Mouse (Mus musculus) myocyte (in vitro differentiated cells): ENCODE measurements around the gene Cnot6.

ENCODE experiments used
- CEBPB ChIP-seq: IDR thresholded peaks from 2 replicates; pipeline ENCODE4 v1.6.1; 2011; ENCODE audit warnings: mild to moderate bottlenecking, moderate library complexity; ENCODE audit not compliant: poor library complexity, insufficient read depth, severe bottlenecking
- E2F4 ChIP-seq: IDR thresholded peaks from one replicate; pipeline ENCODE4 v1.6.1; 2011; ENCODE audit warnings: mild to moderate bottlenecking, control low read depth, moderate library complexity; ENCODE audit not compliant: insufficient read depth
- MAX ChIP-seq: IDR thresholded peaks from one replicate; pipeline ENCODE4 v1.6.1; 2011; ENCODE audit warnings: low read depth, mild to moderate bottlenecking, control low read depth
- MYOD1 ChIP-seq, 3 experiments: IDR thresholded peaks; one replicate each; pipeline ENCODE4 v1.6.1; 2011; ENCODE audit warnings: control low read depth in 2 of 3, low read depth in 2 of 3, mild to moderate bottlenecking in 2 of 3, moderate library complexity in 1 of 3; ENCODE audit not compliant: insufficient read length in 2 of 3, control insufficient read depth in 1 of 3
- MYOG ChIP-seq, 3 experiments: IDR thresholded peaks; one replicate each; pipeline ENCODE4 v1.6.1; 2011; ENCODE audit warnings: control low read depth in 2 of 3, low read depth in 2 of 3, mild to moderate bottlenecking in 2 of 3; ENCODE audit not compliant: insufficient read length in 2 of 3, control insufficient read depth in 1 of 3, insufficient read depth in 1 of 3
- POLR2A ChIP-seq: IDR thresholded peaks from one replicate; pipeline ENCODE4 v1.6.1; 2011; ENCODE audit warnings: low read depth, mild to moderate bottlenecking, control low read depth, moderate library complexity; ENCODE audit not compliant: insufficient read length
- POLR2AphosphoS2 ChIP-seq: IDR thresholded peaks from one replicate; pipeline ENCODE4 v1.6.1; 2011; ENCODE audit warnings: low read depth, control low read depth; ENCODE audit not compliant: insufficient read length
- REST ChIP-seq: IDR thresholded peaks from one replicate; pipeline ENCODE4 v1.6.1; 2011; ENCODE audit warnings: mild to moderate bottlenecking, control low read depth, moderate library complexity; ENCODE audit not compliant: insufficient read depth, insufficient read length
- TCF12 ChIP-seq: IDR thresholded peaks from one replicate; pipeline ENCODE4 v1.6.1; 2011; ENCODE audit warnings: mild to moderate bottlenecking, control low read depth; ENCODE audit not compliant: poor library complexity, insufficient read depth, severe bottlenecking
- TCF3 ChIP-seq: IDR thresholded peaks from one replicate; pipeline ENCODE4 v1.6.1; 2011; ENCODE audit warnings: low read depth, control low read depth; ENCODE audit not compliant: insufficient read length
- USF1 ChIP-seq: IDR thresholded peaks from one replicate; pipeline ENCODE4 v1.6.1; 2011; ENCODE audit warnings: low read depth, mild to moderate bottlenecking, control low read depth, moderate library complexity

GRCm38 (mm10) chr11:49631154-49631553 lies 81.4 kb downstream of the Cnot6 start:
- TF ChIP-seq POLR2A (no peak), CEBPB (no peak), TCF12 (no peak), POLR2AphosphoS2 (no peak), REST (no peak), E2F4 (no peak), USF1 (no peak), MYOG (IDR thresholded peaks at IDR 0.05; ENCODE audit: control insufficient read depth in 1 of 3, insufficient read depth in 1 of 3, insufficient read length in 2 of 3, low read depth in 2 of 3) (no peak), MYOD1 (IDR thresholded peaks at IDR 0.05; ENCODE audit: control insufficient read depth in 1 of 3, insufficient read length in 2 of 3, low read depth in 2 of 3) (no peak), MAX (no peak), TCF3 (no peak)
